Mouse (Mus musculus): ENCODE data around the gene Dnajc15.

GRCm38 (mm10) chr14:77895951-77896350 is 21.0 kb upstream of the Dnajc15 start:
- TF ChIP-seq CTCF (IDR thresholded peaks at IDR 0.05; ENCODE audit: insufficient read depth, low read length) (no peak), POLR2A (IDR thresholded peaks at IDR 0.05; ENCODE audit: borderline replicate concordance, extremely low read depth, low read depth, low read length) (no peak)

Measured in lung, adult 2 months (tissue).